Mouse (Mus musculus) embryo, embryonic 10 days (tissue): ENCODE measurements around the gene Nthl1.
A peak's percentile ranks its signal among the peaks of the same experiment; 100 is the strongest.

Source experiments
- DNase-seq: peaks from one replicate; pipeline ENCODE4 v3.0.0-alpha.2; 2015; ENCODE audit warnings: low spot score

The Nthl1 gene

DNA sequence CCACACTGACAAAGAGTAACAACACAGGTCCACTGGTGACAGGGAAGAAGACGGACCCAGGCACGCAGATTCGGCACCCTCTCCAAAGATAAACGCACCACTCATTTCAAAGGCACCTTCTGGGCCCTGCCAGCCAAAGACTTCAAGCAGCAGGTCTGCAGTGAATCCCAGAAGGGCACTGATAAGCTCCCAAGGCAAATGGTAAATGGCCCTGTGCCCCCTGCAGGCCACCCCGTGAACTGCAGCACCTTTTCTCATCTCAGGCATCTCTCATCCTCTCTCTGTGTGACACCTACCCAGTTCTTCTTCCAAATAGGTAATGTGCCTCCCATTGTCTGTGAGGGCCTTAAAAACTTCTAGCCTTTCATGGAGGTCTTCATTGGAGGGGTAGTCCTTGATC is 3.8 kb upstream of the Nthl1 start:
- DNase-seq = peak; percentile 81

DNA sequence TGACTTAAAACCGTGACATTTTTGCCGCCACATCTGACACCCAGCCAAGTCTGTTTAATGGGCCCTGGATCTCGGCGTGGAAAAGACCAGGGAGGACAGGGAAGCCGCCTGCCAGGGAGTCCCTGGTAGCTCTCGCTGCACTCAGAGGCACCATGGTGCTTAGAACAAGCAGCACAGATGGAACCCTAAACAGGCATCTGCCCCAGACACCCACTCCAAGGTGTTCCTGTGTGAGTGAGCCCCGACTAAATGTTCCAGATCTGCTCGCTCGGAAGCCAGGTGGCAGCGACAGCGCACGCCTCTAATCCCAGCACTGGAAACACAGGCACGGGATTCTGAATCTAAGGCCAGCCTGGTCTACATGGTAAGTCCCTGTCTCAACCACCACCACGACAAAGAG is 2.4 kb upstream of the Nthl1 start:
- DNase-seq = no peak

DNA sequence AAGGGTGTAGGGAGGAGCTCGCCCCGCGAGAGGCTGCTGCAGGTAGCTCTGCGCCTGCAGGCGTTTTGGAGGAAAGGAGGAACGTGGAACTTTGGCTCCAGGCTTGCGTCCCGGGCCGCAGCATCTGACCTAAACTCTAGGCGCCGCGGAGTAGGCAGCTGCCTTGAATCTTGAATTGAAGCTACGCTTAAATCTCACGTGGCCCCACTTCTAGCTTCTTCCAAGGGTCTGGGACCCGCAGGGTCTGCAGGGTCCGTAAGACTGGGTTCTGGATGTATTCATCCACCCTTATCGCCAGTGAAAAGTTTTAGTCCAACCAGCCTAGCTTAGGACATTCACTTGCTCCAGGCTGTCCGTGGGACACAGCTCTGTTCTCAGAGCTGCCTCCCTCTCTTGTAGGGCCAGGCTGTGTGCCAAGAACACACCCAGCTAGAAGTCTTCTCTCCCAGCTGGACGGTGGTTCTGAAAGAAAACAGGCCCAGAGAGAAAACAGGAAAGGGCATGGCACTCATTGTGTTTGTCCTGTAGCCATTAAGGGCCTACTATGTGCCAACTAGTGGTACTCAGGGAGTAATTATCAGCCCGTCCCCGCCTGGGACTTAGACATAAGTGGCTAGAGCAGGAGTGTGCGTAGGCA is 451 bp downstream of the Nthl1 start:
- no peak for DNase-seq

DNA sequence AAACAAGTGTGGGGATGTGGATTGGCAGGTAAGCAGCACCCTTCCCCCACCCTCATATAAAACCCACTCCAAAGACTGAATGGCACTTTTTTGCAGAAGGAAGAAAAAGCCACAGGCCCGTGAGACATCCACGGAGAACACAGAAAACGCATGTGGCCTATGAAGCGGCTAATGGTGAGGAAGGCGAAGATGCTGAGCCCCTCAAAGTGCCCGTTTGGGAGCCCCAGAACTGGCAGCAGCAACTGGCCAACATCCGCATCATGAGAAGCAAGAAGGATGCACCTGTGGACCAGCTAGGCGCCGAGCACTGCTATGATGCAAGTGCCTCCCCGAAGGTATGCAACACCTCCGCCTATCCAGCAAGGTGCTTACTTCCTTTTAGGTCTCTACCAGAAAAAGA is 1.4 kb downstream of the Nthl1 start:
- DNase-seq = no peak

DNA sequence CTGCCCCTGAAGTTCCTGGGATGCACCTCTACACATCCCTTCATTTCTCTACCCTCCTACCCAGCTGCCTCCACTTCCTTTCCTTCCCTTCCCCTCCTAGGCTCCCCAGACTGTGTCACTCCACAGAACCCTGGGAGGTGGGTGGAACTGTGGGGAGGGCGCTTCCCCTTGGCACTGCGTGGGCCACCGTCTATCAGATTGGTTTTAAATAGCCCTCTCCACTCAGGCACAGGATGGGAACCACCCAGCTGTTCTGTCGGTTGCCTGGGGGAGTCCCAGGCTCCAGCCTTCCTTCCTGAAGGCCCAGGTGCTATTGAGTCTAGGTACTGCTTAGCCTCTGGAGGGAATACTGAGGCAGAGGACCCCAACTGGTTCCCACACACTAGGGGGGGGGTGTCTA is 2.5 kb downstream of the Nthl1 start:
- no peak for DNase-seq

DNA sequence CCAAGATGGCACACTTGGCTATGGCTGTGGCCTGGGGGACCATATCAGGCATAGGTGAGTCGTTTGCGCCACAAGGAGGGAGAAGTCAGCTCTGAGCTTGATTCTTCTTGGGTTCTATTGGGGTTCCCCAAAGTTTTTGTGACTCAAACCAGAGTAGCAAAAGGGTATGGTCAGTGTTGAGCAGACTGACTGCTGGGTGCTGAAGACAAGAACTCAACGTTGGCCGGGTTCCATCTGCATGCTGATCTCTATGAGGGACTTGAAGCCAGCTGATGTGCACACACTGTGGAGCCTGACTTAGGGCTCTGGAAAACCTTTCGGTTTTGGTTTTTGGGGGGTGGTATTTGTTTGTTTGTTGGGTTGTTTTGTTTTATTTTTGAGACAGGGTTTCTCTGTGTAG is 3.2 kb downstream of the Nthl1 start:
- DNase-seq = no peak

DNA sequence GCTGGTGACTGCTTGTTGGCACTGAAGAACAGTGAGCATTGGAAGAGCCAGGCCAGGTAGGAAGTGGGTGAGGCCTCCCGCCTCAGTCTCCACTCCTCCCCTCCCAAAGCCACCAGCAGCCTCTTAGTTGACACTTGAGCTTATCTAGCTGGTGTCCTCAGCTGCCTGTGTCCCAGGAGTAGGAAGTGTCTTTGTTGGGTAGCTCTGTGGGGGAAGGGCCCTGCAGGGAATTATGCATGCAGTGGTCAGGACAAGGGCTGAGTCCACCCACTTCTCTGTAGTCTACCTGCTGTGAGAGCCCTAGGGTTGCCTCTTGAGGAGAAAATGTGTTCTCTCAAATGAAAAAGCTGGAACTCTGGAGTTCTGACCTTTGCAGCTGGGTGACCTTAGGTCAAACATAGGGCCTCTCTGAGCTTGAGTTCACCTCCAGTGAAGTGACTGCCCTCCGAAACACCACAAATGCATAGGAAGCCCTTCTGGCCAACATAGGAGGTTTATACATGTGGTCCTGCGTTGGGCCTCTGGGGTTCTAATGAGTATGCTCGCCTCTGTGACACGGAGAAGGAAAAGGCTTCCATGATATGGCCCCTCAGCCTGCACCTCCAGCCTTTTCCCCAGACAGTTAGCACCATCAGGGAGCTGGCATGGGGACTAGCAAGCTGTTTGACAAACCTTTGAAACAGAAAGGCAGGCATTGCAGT is 4.5 kb downstream of the Nthl1 start:
- DNase-seq = no peak

DNA sequence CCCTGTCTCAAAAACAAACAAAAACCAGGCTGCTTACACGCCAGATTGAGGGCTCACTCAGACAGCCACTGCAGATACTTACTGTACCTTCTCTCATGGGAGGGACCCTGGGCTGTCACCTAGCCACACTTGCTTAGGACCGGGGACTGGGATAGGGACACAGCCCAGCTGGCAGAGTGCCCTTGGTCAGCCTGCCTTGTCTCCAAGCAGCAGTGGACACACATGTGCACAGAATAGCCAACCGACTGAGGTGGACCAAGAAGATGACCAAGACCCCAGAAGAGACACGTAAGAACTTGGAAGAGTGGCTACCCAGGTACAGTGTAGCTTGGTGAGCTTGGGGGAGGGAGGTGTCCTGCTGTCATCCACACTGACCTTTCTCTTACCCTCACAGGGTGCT is 5.7 kb downstream of the Nthl1 start:
- DNase-seq = no peak

DNA sequence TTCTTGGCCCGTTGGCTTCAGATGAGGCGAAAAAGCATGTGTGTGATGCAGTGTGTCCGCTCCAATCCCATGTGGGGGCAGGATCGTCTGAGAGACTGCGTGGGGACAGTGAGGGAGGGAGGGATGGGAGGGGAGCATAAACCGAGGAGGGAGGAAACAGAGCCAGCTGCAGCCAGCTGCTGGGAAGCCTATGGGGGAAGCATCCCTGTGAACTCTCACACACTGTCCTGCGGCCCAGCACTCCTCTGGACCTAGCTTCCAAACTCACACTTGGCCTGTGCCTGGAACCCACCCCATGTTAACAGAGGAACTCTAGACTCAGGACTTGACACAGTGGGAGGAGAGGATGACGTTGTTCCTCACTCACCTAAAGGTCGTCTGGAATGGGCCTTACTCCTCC is 6.4 kb downstream of the Nthl1 start:
- no peak for DNase-seq

DNA sequence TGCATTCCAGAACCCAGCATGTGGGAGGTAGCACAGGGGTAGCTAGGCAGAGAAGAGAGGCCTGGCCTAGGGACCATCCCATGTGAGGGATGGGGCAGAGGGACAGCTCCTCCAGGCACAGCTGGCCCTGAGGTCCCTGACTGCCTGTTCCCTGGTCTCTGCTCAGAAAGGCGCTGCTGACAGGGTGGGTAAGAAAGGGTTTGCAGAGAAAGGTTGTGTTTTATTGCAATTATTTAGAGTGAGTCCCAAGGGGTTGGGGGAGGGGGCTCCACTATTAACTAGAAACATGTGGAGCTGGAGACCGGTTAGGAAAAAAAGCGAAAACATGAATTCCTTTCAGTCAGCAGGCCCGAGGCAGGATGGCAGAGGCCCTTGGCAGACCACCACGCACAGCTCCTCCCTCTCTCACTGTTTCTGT is 7.1 kb downstream of the Nthl1 start:
- DNase-seq = peak; percentile 18

DNA sequence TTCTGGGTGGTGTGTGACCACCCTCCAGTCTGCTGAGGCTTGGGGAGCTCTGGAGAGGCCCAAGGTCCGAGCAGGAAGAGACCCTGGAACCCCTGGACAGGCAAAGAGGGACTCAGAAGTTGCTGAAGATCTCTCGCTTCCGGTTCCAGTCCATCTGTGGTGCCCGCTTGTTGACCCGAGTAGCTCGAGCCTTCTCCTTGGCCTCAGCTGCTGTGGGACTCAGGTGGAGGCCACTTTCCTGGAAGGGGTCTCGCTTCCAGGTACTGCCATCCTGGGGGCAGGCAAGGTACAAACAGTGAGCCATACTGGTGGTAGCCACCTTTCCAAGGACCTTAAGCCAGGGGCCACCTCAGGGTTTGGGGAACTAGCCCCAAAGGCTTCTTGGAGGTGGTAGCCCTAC is 7.6 kb downstream of the Nthl1 start:
- DNase-seq = no peak

DNA sequence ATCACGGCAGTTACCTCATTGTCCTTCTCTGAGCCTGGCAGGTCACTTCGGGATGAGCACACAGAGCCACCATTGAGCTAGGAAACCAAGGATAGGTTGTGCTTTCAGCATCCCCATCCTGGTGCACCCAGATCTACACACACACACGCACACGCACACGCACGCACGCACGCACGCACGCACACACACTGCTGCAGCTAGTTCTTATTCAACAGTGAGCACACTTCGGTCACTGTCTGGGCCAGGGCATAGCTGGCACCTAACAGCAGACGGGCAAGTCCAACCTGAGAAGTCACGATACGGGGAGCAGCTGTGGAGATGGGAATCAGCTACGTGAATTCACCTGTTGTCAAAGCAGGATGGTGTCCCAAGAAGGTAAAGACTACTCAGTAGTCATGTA is 8.1 kb downstream of the Nthl1 start:
- DNase-seq = no peak

DNA sequence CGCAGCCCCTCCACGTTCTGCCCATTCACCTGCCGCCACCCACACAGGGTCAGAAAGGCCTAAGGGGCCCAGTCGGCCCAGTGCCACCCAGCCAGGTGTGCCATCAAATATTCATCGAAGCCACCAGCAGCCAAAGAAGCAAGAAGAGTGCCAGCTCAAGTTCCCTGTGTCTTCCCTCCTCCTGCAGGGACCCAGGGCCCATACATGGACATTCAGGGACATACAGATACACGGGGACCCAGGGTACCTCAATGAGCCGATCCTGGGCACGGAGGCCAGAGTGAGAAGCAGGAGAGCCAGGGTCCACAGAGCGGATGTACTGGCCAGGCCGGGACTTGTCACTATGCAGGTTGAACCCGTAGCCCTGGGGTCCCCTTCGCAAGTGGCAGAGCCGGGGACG is 9.5 kb downstream of the Nthl1 start:
- no peak for DNase-seq

DNA sequence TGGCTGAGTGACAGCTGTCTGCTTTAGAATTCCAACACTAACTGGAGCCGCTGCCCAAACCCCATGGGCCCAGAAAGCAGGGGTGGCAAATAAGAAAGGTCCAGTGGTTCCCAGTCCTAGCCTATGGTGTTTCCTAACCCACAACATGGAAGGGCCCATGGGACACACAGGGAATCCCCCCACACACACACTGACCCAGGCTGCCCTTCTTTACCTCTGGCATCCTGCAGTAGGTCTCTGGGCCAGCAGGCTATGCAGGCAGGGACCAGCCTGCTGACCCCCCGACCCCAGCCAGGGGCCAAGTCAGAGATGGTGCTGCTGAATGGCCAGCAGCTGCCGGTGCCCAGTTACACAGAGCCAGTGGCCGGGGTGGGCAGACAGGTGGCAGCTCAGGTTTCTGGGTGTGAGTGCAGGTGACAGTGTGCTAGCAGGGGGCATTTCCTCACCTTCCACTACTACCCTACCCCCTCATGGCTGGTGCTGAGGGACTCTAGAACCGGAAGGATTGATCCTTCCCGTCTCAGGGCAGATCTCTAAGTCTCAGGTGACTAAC is 10.4 kb downstream of the Nthl1 start:
- no peak for DNase-seq

DNA sequence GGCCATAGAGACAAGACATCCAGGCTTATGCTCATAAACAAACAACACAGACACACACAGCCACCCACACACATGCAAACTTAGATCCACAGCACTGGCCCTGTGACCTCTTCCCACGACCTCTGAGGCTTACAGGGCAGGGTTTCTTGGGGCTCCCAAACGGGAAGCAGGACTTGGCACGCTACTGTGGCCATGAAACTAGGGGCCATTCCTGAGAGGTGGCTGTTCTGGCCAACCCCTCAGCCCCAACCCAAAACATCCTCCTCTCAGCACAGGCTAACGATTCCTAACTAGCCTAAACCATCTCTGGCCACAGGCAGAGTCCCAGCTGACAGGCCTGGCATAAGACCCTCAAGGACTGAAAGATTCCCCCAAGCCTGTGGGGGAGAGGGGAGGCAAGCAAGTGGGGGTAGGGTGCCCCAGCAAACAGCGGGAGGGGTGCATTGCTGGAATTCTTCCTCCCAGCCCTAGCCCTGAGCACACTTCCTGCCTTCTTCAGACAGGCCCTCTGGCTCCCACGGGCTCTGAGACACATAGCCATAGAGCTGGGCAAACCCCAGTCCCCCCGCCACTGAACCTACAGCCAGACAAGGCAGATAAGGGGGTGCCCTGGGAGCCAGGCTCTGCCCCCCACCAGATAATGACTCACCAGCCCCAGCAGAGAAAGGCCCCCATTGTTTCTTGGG is 11.7 kb downstream of the Nthl1 start:
- DNase-seq = peak; percentile 29

DNA sequence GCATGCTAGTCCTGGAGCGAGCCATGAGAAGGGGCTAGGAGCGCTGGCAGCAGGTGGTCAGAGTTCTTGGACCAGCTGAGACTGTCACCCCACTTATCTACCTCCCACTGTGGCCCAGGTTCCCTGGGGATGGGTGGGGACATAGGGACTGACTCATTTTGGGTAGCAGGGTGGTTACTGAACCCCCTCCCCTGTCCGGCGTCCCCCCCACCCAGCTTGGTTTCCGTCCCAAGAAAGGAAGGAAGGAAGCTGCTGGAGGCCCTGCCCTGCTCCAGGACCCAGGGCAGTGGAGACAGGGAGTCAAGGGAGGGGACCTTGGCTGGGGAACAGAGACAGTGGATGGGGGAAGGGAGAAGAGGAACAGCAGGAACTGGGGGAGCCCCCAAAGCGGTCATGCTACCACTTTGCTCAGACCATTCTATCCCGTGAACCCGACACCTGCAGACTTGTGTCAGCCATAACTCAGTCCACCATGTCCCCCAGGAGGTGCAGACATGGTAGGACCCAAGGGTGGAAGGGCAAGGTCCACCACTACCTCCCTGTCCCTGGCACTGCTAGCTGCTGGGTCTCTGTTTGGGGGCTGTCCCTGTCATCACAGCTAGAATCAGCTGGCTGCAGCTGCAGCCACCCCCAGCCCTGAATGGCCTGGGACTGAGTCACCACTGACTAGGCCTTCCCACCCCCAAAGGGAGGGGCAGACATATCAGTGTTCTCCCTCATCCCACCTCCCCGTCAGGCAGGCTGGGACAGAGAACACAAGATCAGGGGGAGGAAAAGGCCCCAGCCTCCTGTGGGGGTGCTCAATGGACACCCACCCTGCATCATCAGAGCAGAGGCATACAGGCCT is 12.6 kb downstream of the Nthl1 start:
- no peak for DNase-seq

DNA sequence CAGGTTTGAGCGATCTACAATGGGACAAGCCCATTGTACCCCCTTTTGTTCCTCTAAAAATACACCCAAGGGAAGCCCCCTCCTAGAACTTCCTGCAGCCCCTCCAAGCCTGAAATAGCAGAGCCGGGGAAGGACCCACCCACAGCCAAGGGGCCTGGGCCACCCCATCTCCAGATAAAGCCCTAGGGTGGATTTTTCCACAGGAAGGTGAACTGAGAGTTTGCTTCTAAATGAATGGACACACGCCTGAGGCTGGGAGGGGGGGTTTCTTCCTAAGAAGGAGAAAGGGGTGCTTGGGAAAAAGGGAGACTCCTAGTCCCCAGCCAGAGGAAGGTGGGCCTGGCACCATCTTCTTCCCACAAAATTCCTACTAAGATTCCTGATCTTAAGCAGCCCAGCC is 13.4 kb downstream of the Nthl1 start:
- DNase-seq = no peak

DNA sequence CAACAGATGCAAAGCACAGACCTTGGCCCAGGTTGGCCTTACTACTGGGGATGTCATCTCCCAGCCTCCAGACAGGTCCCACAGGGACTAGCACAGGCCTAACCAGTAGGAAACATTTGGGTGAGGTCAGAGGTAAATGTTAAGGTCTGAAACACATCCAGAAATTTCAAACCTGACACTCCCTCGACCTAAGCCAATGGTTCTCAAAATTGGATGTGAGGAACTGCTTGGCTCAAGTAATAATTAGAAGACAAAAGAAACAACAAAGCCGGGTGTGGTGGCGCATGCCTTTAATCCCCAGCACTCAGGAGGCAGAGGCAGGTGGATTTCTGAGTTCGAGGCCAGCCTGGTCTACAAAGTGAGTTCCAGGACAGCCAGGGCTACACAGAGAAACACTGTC is 13.9 kb downstream of the Nthl1 start:
- DNase-seq = no peak

DNA sequence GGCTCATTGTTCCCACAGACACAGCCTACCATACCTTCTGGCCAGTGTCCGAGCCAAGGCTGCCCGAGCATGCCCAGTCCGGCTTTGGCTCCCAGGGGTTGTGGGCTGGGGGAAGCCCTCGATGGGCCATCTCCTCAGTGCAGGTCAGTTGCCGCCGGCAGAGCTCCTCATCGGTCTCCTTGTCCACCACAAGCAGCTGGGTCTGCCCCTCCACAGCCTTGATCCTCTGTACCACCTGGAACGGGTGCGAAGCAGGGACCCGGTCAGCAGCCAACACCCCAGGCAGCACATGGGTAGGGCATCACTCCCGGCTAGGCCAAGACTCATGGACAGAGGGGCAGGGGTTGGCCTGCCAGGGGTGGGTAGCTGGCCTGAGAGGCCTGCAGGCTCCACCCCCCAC is 15.0 kb downstream of the Nthl1 start:
- DNase-seq = no peak

DNA sequence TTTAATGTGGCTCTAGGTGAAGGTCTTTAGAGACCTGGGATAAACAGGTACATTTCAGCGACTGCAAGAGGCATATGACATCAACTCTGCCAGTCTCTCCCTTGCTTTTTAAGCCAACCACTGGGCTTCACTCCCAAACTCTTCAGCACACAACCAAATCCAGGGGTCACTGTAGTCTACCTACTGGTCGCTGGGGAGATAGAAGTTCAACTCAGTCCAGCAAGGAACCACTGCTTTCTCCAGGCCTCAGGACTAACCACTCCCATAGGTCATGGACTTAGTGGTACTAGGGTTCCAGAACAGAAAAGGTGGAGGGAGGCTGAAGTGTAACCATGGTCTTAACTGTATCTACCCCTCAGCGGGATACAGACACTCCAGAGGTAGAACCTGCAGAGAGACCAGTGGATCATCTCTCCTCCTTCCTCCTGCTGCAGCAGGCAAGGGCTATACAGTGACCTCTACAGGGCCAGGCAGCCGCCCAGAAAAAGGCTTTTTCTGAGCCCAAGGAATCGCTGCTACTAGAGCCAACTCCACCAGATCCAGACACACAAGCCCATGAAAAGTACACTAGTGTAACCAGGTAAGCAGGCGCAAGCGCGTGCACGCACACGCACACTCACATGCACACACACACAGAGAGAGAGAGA is 16.4 kb downstream of the Nthl1 start:
- DNase-seq = no peak

DNA sequence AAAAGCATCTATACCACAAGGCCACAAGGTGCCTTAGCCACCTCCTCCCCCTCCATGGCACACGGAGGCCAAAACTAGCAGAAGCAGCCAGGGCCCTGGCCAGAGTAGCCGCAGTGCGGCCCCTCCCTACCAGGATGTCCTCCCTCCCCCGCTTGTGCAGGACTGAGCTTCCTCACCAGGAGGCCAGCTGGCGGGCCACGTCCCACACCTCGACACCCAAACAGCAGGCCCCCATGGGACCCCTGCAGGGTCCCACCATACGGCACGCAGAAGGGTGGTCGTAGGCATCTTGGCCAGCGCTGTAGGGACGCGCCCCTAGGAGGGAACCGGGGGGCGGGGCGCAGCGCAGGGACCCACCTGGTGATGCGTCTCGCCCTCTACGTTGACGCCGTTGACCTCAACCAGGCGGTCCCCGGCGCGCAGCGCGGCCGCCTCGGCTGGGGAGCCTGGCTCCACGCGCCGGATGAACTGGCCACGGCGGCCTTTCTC is 17.1 kb downstream of the Nthl1 start:
- no peak for DNase-seq
